Mouse (Mus musculus): ENCODE data around the gene Vezt. TPM values are rescaled to one million over a fixed set of nuclear protein-coding genes. Genes with fewer than 3 reads are reported as not detected.

Gene Vezt
- total and polyA plus RNA-seq, 3 experiments = 17.2 to 21.2 (median 18.0) TPM

GRCm38 (mm10) chr10:93985357-93985756 lies 50.3 kb downstream of the Vezt start:
- 0 out of 4 replicates have a peak, but pooled peaks cover 0 to 4% of the 10 kb centered on the region in 2 experiments for H3K4me1 ChIP-seq (ENCODE audit: control insufficient read depth in 1 of 2, insufficient read depth in 2 of 2)
- H3K4me3 ChIP-seq (replicated peaks in 1 of 3; ENCODE audit: low read depth in 2 of 3, low read length in 2 of 3, poor library complexity in 1 of 3) = no peak overlapping the region
- no peak for TF ChIP-seq CHD2 (IDR thresholded peaks at IDR 0.05; ENCODE audit: low read length)
- TF ChIP-seq RAD21 (IDR thresholded peaks at IDR 0.05; ENCODE audit: low read depth, low read length) = no peak
- H3K79me2 ChIP-seq (replicated peaks; ENCODE audit: control insufficient read depth, extremely low read depth, insufficient read depth, poor library complexity, severe bottlenecking) = no peaks in the 10 kb centered on the region
- dilution Hi-C loops (cut with MboI; ENCODE audit: extremely low pct_ligation_motif_present, extremely low pct_unique_long_range_greater_than_20kb, low sequenced_read_pairs) = no loop called here
- no peaks in the 10 kb centered on the region for H3K9me3 ChIP-seq (replicated peaks; ENCODE audit: low read length)
- no peak for DNase-seq (ENCODE audit: extremely low read depth)
- H3K4me2 ChIP-seq (ENCODE audit: insufficient read depth, low read depth, poor library complexity, severe bottlenecking) = no peak overlapping the region
- no peaks in the 10 kb centered on the region for H3K27me3 ChIP-seq (replicated peaks)
- H3K27ac ChIP-seq (ENCODE audit: insufficient read depth, low read depth) = no peak overlapping the region
- in situ Hi-C loops (cut with MboI; ENCODE audit: low pct_ligation_motif_present, low pct_unique_long_range_greater_than_20kb, low sequenced_read_pairs) = no loop called here
- H3K9ac ChIP-seq (ENCODE audit: insufficient read depth, low read depth) = no peak overlapping the region
- H3K36me3 ChIP-seq (replicated peaks in 1 of 2; ENCODE audit: control insufficient read depth in 1 of 2, insufficient read depth in 1 of 2, low read length in 1 of 2) = peaks cover 19 to 65% of the 10 kb centered on the region in 2 experiments

- Histone ChIP-seq H3K9me3 (replicated peaks; ENCODE audit: low read length) (no peaks in the 10 kb centered on the region), H3K4me2 (ENCODE audit: insufficient read depth, low read depth, poor library complexity, severe bottlenecking) (no peak overlapping the region), H3K27ac (ENCODE audit: insufficient read depth, low read depth) (no peak overlapping the region), H3K4me1 (ENCODE audit: control insufficient read depth in 1 of 2, insufficient read depth in 2 of 2) (no peaks in the 10 kb centered on the region), H3K9ac (ENCODE audit: insufficient read depth, low read depth) (no peak overlapping the region), H3K36me3 (replicated peaks in 1 of 2; ENCODE audit: control insufficient read depth in 1 of 2, insufficient read depth in 1 of 2, low read length in 1 of 2) (peaks cover 26 to 68% of the 10 kb centered on the region in 2 experiments), H3K79me2 (replicated peaks; ENCODE audit: control insufficient read depth, extremely low read depth, insufficient read depth, poor library complexity, severe bottlenecking) (no peaks in the 10 kb centered on the region), H3K27me3 (replicated peaks) (no peaks in the 10 kb centered on the region), H3K4me3 (replicated peaks in 1 of 3; ENCODE audit: low read depth in 2 of 3, low read length in 2 of 3, poor library complexity in 1 of 3) (no peak overlapping the region)
- TF ChIP-seq IRF4 (IDR thresholded peaks at IDR 0.05; ENCODE audit: low read depth, low read length) (no peak), RAD21 (IDR thresholded peaks at IDR 0.05; ENCODE audit: low read depth, low read length) (no peak), TCF12 (IDR thresholded peaks at IDR 0.05; ENCODE audit: low read depth, low read length) (no peak), NRF1 (IDR thresholded peaks at IDR 0.05; ENCODE audit: low read depth, low read length) (no peak), ZMIZ1 (IDR thresholded peaks at IDR 0.05; ENCODE audit: low read depth, low read length) (no peak), MYC (IDR thresholded peaks at IDR 0.05; ENCODE audit: low read depth, low read length) (no peak), ZNF384 (IDR thresholded peaks at IDR 0.05; ENCODE audit: low read depth, low read length) (no peak), MAFK (IDR thresholded peaks at IDR 0.05; ENCODE audit: insufficient replicate concordance, low read length) (no peak), EP300 (IDR thresholded peaks at IDR 0.05; ENCODE audit: low read length) (no peak), RCOR1 (conservative IDR thresholded peaks at IDR 0.05; ENCODE audit: low read depth, low read length) (no peak), CTCF (conservative IDR thresholded peaks at IDR 0.05 in 1 of 2, IDR thresholded peaks at IDR 0.05 in 1 of 2; ENCODE audit: low read depth in 2 of 2, low read length in 2 of 2) (no peak), ZC3H11A (IDR thresholded peaks at IDR 0.05; ENCODE audit: low read depth, low read length) (no peak), UBTF (IDR thresholded peaks at IDR 0.05; ENCODE audit: low read depth, low read length) (no peak), JUND (conservative IDR thresholded peaks at IDR 0.05; ENCODE audit: low read depth, low read length) (no peak), POLR2A (IDR thresholded peaks at IDR 0.05; ENCODE audit: low read depth, low read length) (no peak), ZKSCAN1 (IDR thresholded peaks at IDR 0.05; ENCODE audit: borderline replicate concordance, low read depth, low read length) (no peak), POLR2AphosphoS2 (IDR thresholded peaks at IDR 0.05; ENCODE audit: low read depth, low read length) (no peak), KAT2A (IDR thresholded peaks at IDR 0.05; ENCODE audit: insufficient replicate concordance, low read length) (no peak), TBP (conservative IDR thresholded peaks at IDR 0.05; ENCODE audit: low read depth, low read length) (no peak), CHD2 (IDR thresholded peaks at IDR 0.05; ENCODE audit: low read length) (no peak)
- dilution Hi-C loops (cut with MboI; ENCODE audit: extremely low pct_ligation_motif_present, extremely low pct_unique_long_range_greater_than_20kb, low sequenced_read_pairs) = no loop called here
- no peak for DNase-seq (ENCODE audit: extremely low read depth)
- in situ Hi-C loops (cut with MboI; ENCODE audit: low pct_ligation_motif_present, low pct_unique_long_range_greater_than_20kb, low sequenced_read_pairs) = no loop called here
These were observed 66.3 kb downstream of the Vezt start for GRCm38 (mm10) chr10:93969306-93969705.

Measured in CH12.LX (cell line).